Mouse (Mus musculus) neural tube, embryonic 15.5 days (tissue): Measurements from ENCODE around the gene Ms4a14. TPM values are rescaled to one million over a fixed set of nuclear protein-coding genes. Genes with fewer than 3 reads are reported as not detected.

Experiments
- ATAC-seq: fragments of 200-750 bp; cut with Nextera tagmentation; 2 replicates; pipeline ENCODE4 v1.8.0; 2017; ENCODE audit warnings: mild to moderate bottlenecking, moderate TSS enrichment, moderate library complexity; ENCODE audit not compliant: low FRiP score
- H3K27ac ChIP-seq: fragments of 300-500 bp; sonication (generic); replicated peaks from 2 replicates; pipeline ENCODE4 v1.5.1; 2015; ENCODE audit warnings: mild to moderate bottlenecking, inconsistent platforms
- H3K27me3 ChIP-seq: fragments of 300-500 bp; sonication (generic); replicated peaks from 2 replicates; pipeline ENCODE4 v1.6.1; 2015; ENCODE audit warnings: inconsistent platforms
- H3K36me3 ChIP-seq: fragments of 300-500 bp; sonication (generic); 2 replicates; pipeline ENCODE4 v1.6.1; 2015; ENCODE audit warnings: inconsistent platforms
- H3K4me1 ChIP-seq: fragments of 300-500 bp; sonication (generic); 2 replicates; pipeline ENCODE4 v1.6.1; 2015; ENCODE audit warnings: inconsistent platforms
- H3K4me2 ChIP-seq: fragments of 300-500 bp; sonication (generic); 2 replicates; pipeline ENCODE4 v1.6.1; 2015; ENCODE audit warnings: inconsistent platforms, mild to moderate bottlenecking, moderate library complexity
- H3K4me3 ChIP-seq: fragments of 300-500 bp; sonication (generic); replicated peaks from 2 replicates; pipeline ENCODE4 v1.5.1; 2015; ENCODE audit warnings: mild to moderate bottlenecking, inconsistent platforms
- H3K9ac ChIP-seq: fragments of 300-500 bp; sonication (generic); replicated peaks from 2 replicates; pipeline ENCODE4 v1.6.1; 2015; ENCODE audit warnings: mild to moderate bottlenecking, inconsistent platforms
- H3K9me3 ChIP-seq: fragments of 300-500 bp; sonication (generic); replicated peaks from 2 replicates; pipeline ENCODE4 v1.6.1; 2016; ENCODE audit warnings: inconsistent platforms
- WGBS: fragments of 180-500 bp; shearing (Covaris S2); methylation state at CpG from one replicate; pipeline ENCODE4 v1.1.7; 2015; ENCODE audit warnings: mixed read lengths; 5-methylcytosine and 5-hydroxymethylcytosine counted together
- polyA plus RNA-seq: library from polyadenylated mRNA; unstranded; fragments of >200 nt; fragmentation: Nextera tagmentation; extraction: Ambion mirVana; gene quantifications from 2 replicates; pipeline ENCODE4 v1.2.1, GENCODE M21; 2015

The Ms4a14 gene
- polyA plus RNA-seq = 0.05 TPM in 1 of 2 replicates, not detected in the other

DNA sequence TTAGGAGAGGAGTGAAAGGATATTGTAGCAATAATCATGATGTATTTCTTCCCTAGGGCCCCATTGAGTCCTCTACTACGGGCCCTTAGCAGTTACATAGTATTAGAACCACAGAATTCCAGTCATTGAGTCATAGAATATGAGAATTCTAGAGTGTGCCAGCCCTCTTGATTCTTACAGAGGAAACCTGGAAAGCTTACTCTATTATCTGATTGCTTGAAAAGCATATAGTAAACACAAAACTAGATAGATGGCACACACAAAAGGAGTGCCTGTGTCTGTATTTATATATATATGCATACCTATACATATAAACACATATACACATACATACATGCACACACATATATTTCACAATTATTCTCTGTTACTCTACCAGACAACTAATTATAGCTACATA lies at the start of gene Ms4a14:
Gene Ms4a14, minus strand, starts transcription at position 101 of the 400 bp plus-strand sequence.
- no peak for ATAC-seq
- H3K4me2 ChIP-seq = no peak within 1 kb of the TSS

DNA sequence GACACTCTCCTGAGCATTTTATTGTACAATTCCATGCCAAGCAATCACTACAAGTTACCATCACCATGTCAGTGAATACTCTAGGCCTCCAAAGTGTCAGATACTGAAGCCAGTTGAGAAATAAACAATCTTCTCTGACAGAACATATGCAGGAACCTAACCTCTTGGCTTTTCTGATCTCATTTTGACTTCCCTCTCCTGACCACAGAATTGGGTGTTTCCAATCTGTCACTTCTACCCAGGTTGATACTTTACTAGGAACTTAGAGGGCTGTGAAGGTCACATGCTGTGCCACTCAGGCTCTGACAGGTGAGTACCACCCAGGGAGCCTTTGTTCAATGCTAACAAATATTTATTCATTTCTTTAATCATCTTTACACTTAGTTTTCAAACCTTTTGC lies 47.7 kb upstream of the Ms4a14 start:
- Histone ChIP-seq H3K4me2 (no peak overlapping the region), H3K36me3 (no peaks in the 10 kb centered on the region), H3K9me3 (no peaks in the 10 kb centered on the region), H3K27me3 (no peaks in the 10 kb centered on the region), H3K27ac (no peak overlapping the region), H3K4me3 (no peak overlapping the region), H3K9ac (no peak overlapping the region), H3K4me1 (no peaks in the 10 kb centered on the region)
- no peak for ATAC-seq

More for the DNA sequence above, at the start of gene Ms4a14:
- Histone ChIP-seq H3K4me3 (no peak within 1 kb of the TSS), H3K9me3 (no peaks in the 10 kb centered on the region), H3K36me3 (no peaks in the 10 kb centered on the region), H3K27ac (no peak within 1 kb of the TSS), H3K4me1 (no peaks in the 10 kb centered on the region), H3K27me3 (no peaks in the 10 kb centered on the region), H3K9ac (no peak within 1 kb of the TSS)
- WGBS = 77% methylated on average over 1 of the region's 1 CpGs

DNA sequence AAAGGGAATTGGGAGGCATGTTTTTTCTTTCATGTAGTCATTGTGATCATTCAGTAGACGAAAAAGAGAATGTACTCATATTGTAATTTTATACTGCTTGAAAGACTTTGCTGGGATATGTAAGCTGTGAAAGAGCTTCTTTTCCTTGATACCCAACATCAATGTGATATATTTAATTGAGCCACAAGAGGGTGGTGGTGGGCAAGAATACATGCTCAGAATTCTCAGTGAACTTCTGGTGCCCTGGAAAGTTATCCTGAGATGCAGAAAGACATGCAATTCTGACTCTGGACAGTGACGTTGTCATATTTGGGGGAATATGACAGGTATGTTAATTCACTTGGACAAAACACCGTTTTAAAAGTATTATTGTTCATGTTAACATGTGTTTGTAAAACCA lies 45.9 kb upstream of the Ms4a14 start:
- H3K4me2 ChIP-seq = no peak overlapping the region
- H3K4me1 ChIP-seq = no peaks in the 10 kb centered on the region
- no peak for ATAC-seq
- no peak overlapping the region for H3K27ac ChIP-seq
- H3K27me3 ChIP-seq = no peaks in the 10 kb centered on the region
- no peak overlapping the region for H3K4me3 ChIP-seq
- no peaks in the 10 kb centered on the region for H3K36me3 ChIP-seq
- no peaks in the 10 kb centered on the region for H3K9me3 ChIP-seq
- 63% methylated on average over 3 of the region's 3 CpGs for WGBS
- no peak overlapping the region for H3K9ac ChIP-seq

GRCm38 (mm10) chr19:11355730-11356129 lies 41.5 kb upstream of the Ms4a14 start:
- Histone ChIP-seq H3K4me1 (no peaks in the 10 kb centered on the region), H3K9me3 (no peaks in the 10 kb centered on the region), H3K4me3 (no peak overlapping the region), H3K27ac (no peak overlapping the region), H3K4me2 (no peak overlapping the region), H3K36me3 (no peaks in the 10 kb centered on the region), H3K27me3 (no peaks in the 10 kb centered on the region), H3K9ac (no peak overlapping the region)
- 82% methylated on average over 7 of the region's 7 CpGs for WGBS
- ATAC-seq = no peak

DNA sequence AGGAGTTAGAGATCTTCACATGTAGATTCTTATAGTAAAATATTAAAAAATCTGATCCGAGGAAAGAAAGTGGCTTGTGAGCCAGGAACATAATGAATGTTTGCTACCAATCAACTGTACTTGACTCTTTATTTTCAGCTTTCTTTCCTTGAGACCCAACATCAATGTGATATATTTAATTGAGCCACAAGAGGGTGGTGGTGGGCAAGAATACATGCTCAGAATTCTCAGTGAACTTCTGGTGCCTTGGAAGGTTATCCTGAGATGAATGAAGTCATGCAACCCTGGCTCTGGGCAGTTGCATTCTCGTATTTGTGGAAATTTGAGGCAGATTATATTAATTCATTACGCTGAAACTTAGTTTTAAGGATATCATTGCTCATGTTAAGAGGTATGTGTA lies 37.6 kb upstream of the Ms4a14 start:
- no peak overlapping the region for H3K27ac ChIP-seq
- H3K27me3 ChIP-seq = no peaks in the 10 kb centered on the region
- H3K36me3 ChIP-seq = no peaks in the 10 kb centered on the region
- 55% methylated on average over 3 of the region's 3 CpGs for WGBS
- H3K4me2 ChIP-seq = no peak overlapping the region
- H3K4me1 ChIP-seq = no peaks in the 10 kb centered on the region
- no peaks in the 10 kb centered on the region for H3K9me3 ChIP-seq
- no peak overlapping the region for H3K4me3 ChIP-seq
- ATAC-seq = no peak
- no peak overlapping the region for H3K9ac ChIP-seq

DNA sequence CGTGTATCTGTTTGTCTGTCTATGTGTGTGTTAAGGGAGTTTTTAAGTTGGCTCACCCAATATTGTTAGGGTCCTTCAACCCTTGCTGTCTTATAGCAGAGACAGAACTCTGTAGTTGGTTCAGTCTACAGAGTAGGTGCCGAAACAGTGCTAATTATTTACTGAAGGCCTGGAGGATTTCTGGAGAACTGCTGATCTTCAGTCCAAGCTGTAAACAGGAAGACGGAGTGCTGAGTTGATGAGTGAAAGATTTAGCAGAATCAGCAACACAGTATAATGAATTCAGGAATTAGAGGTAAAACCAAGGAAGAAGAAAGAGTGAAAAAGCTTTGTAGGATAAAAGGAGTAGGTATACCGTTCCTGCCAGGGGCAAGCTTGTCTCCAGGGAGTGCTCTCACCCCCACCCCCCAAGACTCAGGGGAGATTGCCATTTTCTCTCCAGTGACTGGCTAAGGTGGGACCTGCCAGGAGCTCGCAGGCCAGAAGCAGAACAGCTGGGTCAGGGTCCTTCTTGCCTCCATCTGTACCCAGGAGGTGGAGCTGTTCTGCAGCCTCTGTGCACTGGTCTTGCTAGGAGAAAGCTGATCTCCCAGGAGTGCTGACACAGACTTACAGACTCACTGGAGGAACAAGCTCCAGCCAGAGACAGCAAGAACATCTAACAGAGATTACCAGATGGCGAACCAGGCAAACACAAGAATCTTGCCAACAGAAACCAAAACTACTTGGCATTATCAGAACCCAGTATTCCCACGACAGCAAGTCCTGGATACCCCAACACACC lies 35.6 kb upstream of the Ms4a14 start:
- Histone ChIP-seq H3K4me3 (no peak overlapping the region), H3K9me3 (no peaks in the 10 kb centered on the region), H3K4me2 (no peak overlapping the region), H3K36me3 (no peaks in the 10 kb centered on the region), H3K27me3 (no peaks in the 10 kb centered on the region), H3K27ac (no peak overlapping the region), H3K4me1 (no peaks in the 10 kb centered on the region), H3K9ac (no peak overlapping the region)
- ATAC-seq = no peak
- WGBS = 64% methylated on average over 7 of the region's 7 CpGs

GRCm38 (mm10) chr19:11343992-11344391 lies 29.7 kb upstream of the Ms4a14 start:
- ATAC-seq = no peak
- Histone ChIP-seq H3K27ac (no peak overlapping the region), H3K4me2 (no peak overlapping the region), H3K4me3 (no peak overlapping the region), H3K9me3 (no peaks in the 10 kb centered on the region), H3K36me3 (no peaks in the 10 kb centered on the region), H3K27me3 (no peaks in the 10 kb centered on the region), H3K9ac (no peak overlapping the region), H3K4me1 (no peaks in the 10 kb centered on the region)

GRCm38 (mm10) chr19:11343147-11343546 lies 28.9 kb upstream of the Ms4a14 start:
- no peaks in the 10 kb centered on the region for H3K9me3 ChIP-seq
- H3K27ac ChIP-seq = no peak overlapping the region
- no peaks in the 10 kb centered on the region for H3K27me3 ChIP-seq
- no peak overlapping the region for H3K4me2 ChIP-seq
- no peaks in the 10 kb centered on the region for H3K36me3 ChIP-seq
- H3K4me1 ChIP-seq = no peaks in the 10 kb centered on the region
- ATAC-seq = no peak
- no peak overlapping the region for H3K9ac ChIP-seq
- no peak overlapping the region for H3K4me3 ChIP-seq

DNA sequence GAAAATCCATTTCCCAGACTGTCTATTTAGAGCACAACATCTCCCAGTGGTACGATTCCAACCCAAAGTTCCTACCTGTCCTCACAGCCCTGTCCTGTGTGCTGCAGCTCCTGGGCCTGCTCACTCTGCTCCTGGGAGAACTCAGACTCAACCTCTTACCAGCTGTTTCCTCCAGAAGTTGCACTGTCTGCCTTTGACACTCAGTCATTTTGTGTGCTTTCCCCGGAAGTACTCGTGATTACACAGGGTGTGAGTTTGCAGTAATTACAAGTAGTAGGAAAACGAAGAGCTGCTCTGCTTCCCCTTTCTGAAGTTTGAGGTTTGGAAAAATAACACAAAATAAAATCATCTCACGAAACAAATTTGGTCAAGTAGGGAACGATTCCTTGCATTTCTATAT lies 21.7 kb upstream of the Ms4a14 start, which contains the start of gene Ms4a7:
Gene Ms4a7, minus strand, starts transcription at position 215 of the 400 bp plus-strand sequence.
- Histone ChIP-seq H3K4me2 (no peak within 1 kb of the TSS), H3K9ac (no peak within 1 kb of the TSS), H3K27me3 (no peaks in the 10 kb centered on the region), H3K4me3 (no peak within 1 kb of the TSS), H3K36me3 (no peaks in the 10 kb centered on the region), H3K9me3 (no peaks in the 10 kb centered on the region), H3K27ac (no peak within 1 kb of the TSS), H3K4me1 (no peaks in the 10 kb centered on the region)
- WGBS = 90% methylated on average over 6 of the region's 6 CpGs
- ATAC-seq = no peak

GRCm38 (mm10) chr19:11321123-11321522 lies 6.9 kb upstream of the Ms4a14 start:
- no peak overlapping the region for H3K27ac ChIP-seq
- no peak overlapping the region for H3K9ac ChIP-seq
- H3K4me1 ChIP-seq = no peaks in the 10 kb centered on the region
- no peaks in the 10 kb centered on the region for H3K27me3 ChIP-seq
- H3K9me3 ChIP-seq = no peaks in the 10 kb centered on the region
- no peak overlapping the region for H3K4me2 ChIP-seq
- H3K36me3 ChIP-seq = no peaks in the 10 kb centered on the region
- no peak for ATAC-seq
- H3K4me3 ChIP-seq = no peak overlapping the region
- WGBS = 87% methylated on average over 1 of the region's 1 CpGs

DNA sequence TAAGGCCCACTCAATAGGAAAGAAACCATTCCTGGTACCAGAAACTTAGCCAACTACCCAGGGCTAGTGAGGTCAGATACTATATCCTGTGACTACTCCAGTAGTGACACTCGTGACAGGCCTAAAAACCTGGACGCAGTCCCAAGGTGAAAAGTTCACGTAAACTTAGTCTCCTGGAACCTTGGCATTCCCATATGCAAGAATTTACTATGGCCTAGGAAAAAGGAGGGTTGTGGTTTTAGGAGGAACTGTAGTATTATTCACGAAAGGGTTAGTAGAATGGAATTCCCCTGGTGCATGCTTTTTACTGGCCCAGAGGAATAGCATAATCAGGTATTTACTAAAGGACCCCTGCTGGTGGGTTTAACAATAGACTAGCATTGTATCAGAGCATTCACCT lies 2.5 kb upstream of the Ms4a14 start:
- H3K4me3 ChIP-seq = no peak overlapping the region
- no peaks in the 10 kb centered on the region for H3K27me3 ChIP-seq
- no peak overlapping the region for H3K9ac ChIP-seq
- no peak overlapping the region for H3K27ac ChIP-seq
- WGBS = 91% methylated on average over 4 of the region's 4 CpGs
- ATAC-seq = no peak
- no peak overlapping the region for H3K4me2 ChIP-seq
- H3K4me1 ChIP-seq = no peaks in the 10 kb centered on the region
- no peaks in the 10 kb centered on the region for H3K9me3 ChIP-seq
- H3K36me3 ChIP-seq = no peaks in the 10 kb centered on the region

GRCm38 (mm10) chr19:11308888-11309287 lies 5.4 kb downstream of the Ms4a14 start:
- Histone ChIP-seq H3K4me1 (no peaks in the 10 kb centered on the region), H3K9ac (no peak overlapping the region), H3K27me3 (no peaks in the 10 kb centered on the region), H3K36me3 (no peaks in the 10 kb centered on the region), H3K4me3 (no peak overlapping the region), H3K4me2 (no peak overlapping the region), H3K27ac (no peak overlapping the region), H3K9me3 (no peaks in the 10 kb centered on the region)
- ATAC-seq = no peak
